ENCODE assay signal across 8 mouse cellular contexts in genomic region chr11:110379661-110380309, GRCm38 (mm10). TPM values are rescaled to one million over a fixed set of nuclear protein-coding genes. Genes with fewer than 3 reads are reported as not detected.
A peak's percentile ranks its signal among the peaks of the same experiment; 100 is the strongest.
DNase-seq lines count a peak whose midpoint lies in the region; ATAC-seq and TF ChIP-seq lines count a peak whose summit lies in the region.

No protein-coding gene starts in this region.

- no peak for TF ChIP-seq POLR2A in cortical plate, adult 2 months (IDR thresholded peaks at IDR 0.05; ENCODE audit: extremely low read depth, insufficient read depth, low read length)

- H3K4me2 ChIP-seq in hindbrain, postnatal 0 days (ENCODE audit: low read depth, low read length), result peak overlapping the region; percentile 65

- peak; percentile 59; the same call in 1 of the 2 replicates for ATAC-seq in hindbrain, postnatal 0 days

- WGBS in hindbrain, postnatal 0 days, result 12% methylated on average over 20 of the region's 20 CpGs

- H3K27me3 ChIP-seq in hindbrain, postnatal 0 days (ENCODE audit: insufficient read depth, low read length), result no peaks in the 10 kb centered on the region

- H3K9ac ChIP-seq in hindbrain, postnatal 0 days (replicated peaks; ENCODE audit: low read length), result 0 out of 2 replicates have a peak overlapping the region, but pooled peaks have one; percentile 13

- no peaks in the 10 kb centered on the region for H3K36me3 ChIP-seq in hindbrain, postnatal 0 days (ENCODE audit: insufficient read depth, low read length)

- H3K4me1 ChIP-seq in cortical plate, adult 2 months (ENCODE audit: control insufficient read depth, insufficient read depth, low read length), result 0 out of 2 replicates have a peak, but pooled peaks cover 3% of the 10 kb centered on the region
- H3K4me1 ChIP-seq in hindbrain, postnatal 0 days (ENCODE audit: insufficient read depth, low read length), result peaks cover 6% of the 10 kb centered on the region; the same call in 1 of the 2 replicates

- H3K27ac ChIP-seq in cortical plate, adult 2 months (ENCODE audit: insufficient read depth, low read length), result no peak overlapping the region
- H3K27ac ChIP-seq in hindbrain, postnatal 0 days, result no peak overlapping the region
- H3K27ac ChIP-seq in left cerebral cortex, adult 2 months, result peak overlapping the region; percentile 45; the same call in 1 of the 2 replicates

- intact Hi-C loops in gastrocnemius, postnatal 14 days (cut with DNase I; ENCODE audit: low total_unique reads), result no loop called here
- intact Hi-C loops in left cerebral cortex, adult 2 months (cut with DNase I), result no loop called here

- H3K9me3 ChIP-seq in hindbrain, postnatal 0 days (ENCODE audit: low read length), result no peaks in the 10 kb centered on the region

- 0 out of 2 replicates have a peak, but pooled peaks have one; percentile 16 for TF ChIP-seq CTCF in cortical plate, adult 2 months (IDR thresholded peaks at IDR 0.05; ENCODE audit: extremely low read depth, insufficient read depth, low read length)
- TF ChIP-seq CTCF in hindbrain, postnatal 0 days (IDR thresholded peaks at IDR 0.05; ENCODE audit: low read depth), result peak; percentile 23; the same call in 1 of the 2 replicates
- no peak; the same call in none of the 2 replicates for TF ChIP-seq CTCF in left cerebral cortex, adult 2 months (IDR thresholded peaks at IDR 0.05)

- peak; percentile 37 to 40 for DNase-seq in adrenal gland, adult 18-20 months (ENCODE audit: low spot score in 2 of 2)
- peak; percentile 67 for DNase-seq in gastrocnemius, postnatal 14 days
- DNase-seq in hindbrain, postnatal 0 days (ENCODE audit: low spot score), result peak; percentile 56
- DNase-seq in left cerebral cortex, adult 2 months (ENCODE audit: extremely low spot score in 1 of 2, low spot score in 2 of 2), result peak; percentile 32 to 36
- DNase-seq in lung, postnatal 4 days, result peak; percentile 61 to 72
- peak; percentile 39 to 67 for DNase-seq in right cerebral cortex, adult 2 months (ENCODE audit: low spot score in 2 of 2)
- DNase-seq in c-Kit-positive CD71-positive TER-119-positive erythroid progenitor cells, embryonic 14.5 days (ENCODE audit: low spot score), result no peak

- peak overlapping the region; percentile 9 for H3K4me3 ChIP-seq in cortical plate, adult 2 months (ENCODE audit: insufficient read depth, low read length)
- H3K4me3 ChIP-seq in hindbrain, postnatal 0 days (ENCODE audit: low read length), result peak overlapping the region; percentile 30
- peak overlapping the region; percentile 46 for H3K4me3 ChIP-seq in left cerebral cortex, adult 2 months

RNA-seq across cellular contexts. Expression of gene Map2k6, which starts 19.1 kb away (rescaled TPM):
- total RNA-seq in adrenal gland, adult 18-20 months (2021), result 1 to 10 TPM; 2.1 to 3.5 TPM
- polyA plus RNA-seq in cortical plate, adult 2 months (2012; rRNA removed), result 10.1 and 11.0 TPM in 2 replicates
- total RNA-seq in gastrocnemius, postnatal 14 days (2021), result 10 to 100 TPM; 24.0 to 30.4 TPM
- total RNA-seq in hindbrain, postnatal 0 days (2014; rRNA removed), result 19.1 and 21.2 TPM in 2 replicates
- 16.3 and 16.4 TPM in 2 replicates for polyA plus RNA-seq in hindbrain, postnatal 0 days (2015; fragmentation: Nextera tagmentation; extraction: Ambion mirVana)
- 10 to 100 TPM; 23.1 to 25.4 TPM for total RNA-seq in left cerebral cortex, adult 2 months (2021)

RNA-seq across cellular contexts. Expression of gene Abca5, which starts 42.3 kb away (rescaled TPM):
- total RNA-seq in adrenal gland, adult 18-20 months (2021), result 10 to 100 TPM; 11.8 to 18.8 TPM
- polyA plus RNA-seq in cortical plate, adult 2 months (2012; rRNA removed), result 12.7 TPM in 2 replicates
- 10 to 100 TPM; 11.8 to 12.3 TPM for total RNA-seq in gastrocnemius, postnatal 14 days (2021)
- 25.4 and 26.3 TPM in 2 replicates for total RNA-seq in hindbrain, postnatal 0 days (2014; rRNA removed)
- 14.6 and 15.9 TPM in 2 replicates for polyA plus RNA-seq in hindbrain, postnatal 0 days (2015; fragmentation: Nextera tagmentation; extraction: Ambion mirVana)
- 10 to 100 TPM; 44.3 to 46.9 TPM for total RNA-seq in left cerebral cortex, adult 2 months (2021)
